Mouse (Mus musculus): ENCODE measurements around the gene Dhx40.

Dhx40 gene

DNA sequence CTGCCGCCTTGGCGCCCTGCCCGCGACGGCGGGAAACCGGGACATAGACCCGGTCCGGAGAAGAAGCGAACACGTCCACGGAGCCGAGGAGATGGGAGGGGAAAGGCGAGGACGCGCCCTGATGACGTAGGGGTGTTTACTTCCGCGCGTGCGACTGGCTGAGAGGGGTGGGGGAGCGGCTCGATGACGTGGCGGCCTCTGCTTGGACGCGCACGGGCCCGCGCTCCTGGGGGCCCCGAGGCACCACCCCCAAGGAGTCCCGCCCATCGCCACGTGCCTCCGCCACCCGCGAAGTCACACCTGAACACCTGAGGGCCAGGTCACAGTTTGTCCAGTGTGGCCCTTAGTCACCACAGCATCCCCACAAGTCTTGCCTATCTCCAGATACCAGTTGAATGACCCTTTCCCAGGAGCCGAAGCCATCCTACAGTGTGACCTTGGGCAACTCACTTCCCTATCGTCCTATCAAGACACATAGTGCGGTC, at the start of gene Dhx40:
Gene Dhx40 (minus strand): TSS at position 242 of the 485 bp plus-strand sequence.
- in situ Hi-C loops (cut with MboI, MseI), result no loop called here

DNA sequence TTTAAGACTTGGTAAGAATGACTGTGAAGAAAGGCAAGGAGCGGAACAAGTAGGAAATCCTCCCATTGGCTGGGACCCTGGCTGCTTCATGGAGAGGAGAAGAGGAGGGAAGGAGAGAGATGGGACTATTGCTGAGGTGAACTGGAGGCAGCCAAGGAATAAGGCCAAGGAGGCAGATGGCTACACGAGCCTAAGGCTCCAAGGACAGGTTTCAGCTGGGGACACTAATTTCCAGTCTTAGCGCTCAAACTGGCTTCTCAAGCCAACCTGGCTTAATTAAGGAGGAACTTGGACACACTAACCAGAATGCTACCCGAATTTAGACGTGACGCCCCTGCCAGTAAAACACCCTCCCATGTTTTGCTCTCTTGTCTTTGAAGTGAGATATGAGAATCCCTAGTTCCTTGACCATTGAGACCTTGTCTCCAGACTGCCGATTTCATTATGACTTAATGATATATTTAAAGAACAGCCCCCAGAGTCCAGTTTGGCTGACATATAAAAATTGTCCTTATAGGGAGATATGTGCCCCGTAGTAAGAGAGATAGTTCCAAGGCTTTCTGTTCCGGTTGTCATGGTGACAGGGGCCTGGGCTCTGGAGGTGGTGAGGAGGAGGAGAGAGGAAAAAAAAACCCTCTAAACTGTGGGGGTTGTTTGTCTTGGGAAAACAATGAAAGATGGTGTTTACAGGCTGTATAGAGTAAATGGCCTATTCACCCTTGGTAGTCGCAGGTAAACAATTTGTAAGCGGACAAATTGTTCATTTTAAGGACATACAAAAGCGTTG, 48.3 kb upstream of the Dhx40 start:
- in situ Hi-C loops (cut with MboI, MseI), result no loop called here

- in situ Hi-C loops (cut with MboI, MseI), result loop anchor here (5.0 kb wide), 1 partner anchor 54 kb away; no protein-coding TSS in a partner anchor
These were observed 45.5 kb upstream of the Dhx40 start for GRCm38 (mm10) chr11:86853081-86853480.

GRCm38 (mm10) chr11:86852534-86853054, 45.0 kb upstream of the Dhx40 start:
- in situ Hi-C loops (cut with MboI, MseI), result loop anchor here (5.0 kb wide), 1 partner anchor 55 kb away; no protein-coding TSS in a partner anchor

DNA sequence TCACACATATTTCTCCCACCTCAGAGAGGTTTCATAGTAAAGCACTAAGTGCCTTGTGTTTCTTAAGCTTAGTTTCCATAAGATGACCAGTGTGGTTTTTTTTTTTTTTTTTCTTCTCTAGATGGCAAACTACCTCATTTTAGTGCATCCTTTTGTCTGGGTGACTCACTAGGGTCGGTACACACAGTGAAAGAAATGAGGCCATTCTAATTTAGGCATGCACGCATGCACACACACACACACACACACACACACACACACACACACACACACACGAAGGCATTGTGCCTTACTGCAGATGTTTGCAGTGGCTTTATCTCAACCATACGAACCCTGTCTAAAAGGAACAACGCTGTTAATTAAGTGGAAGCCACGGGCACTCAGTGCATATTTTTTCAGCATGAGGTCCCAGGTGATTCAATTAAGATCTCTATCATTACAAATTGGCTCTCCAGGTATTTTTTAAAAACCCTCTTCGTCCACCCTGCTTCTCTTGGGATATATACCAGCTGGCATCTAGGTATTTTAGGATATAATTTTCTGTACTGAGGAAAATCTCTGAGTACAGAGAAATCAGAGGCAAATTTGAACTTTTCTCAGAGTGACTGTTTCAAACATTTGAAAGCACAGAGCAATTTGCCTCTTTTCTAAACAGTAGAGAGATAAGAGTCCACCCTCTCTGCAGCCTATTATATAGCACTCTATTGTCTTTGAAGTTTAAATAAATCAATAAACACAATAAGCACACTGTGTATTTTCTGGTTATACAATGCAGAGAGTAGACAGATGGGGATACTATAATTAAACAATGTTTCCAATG, 44.4 kb upstream of the Dhx40 start:
- in situ Hi-C loops (cut with MboI, MseI), result loop anchor here (5.0 kb wide), 1 partner anchor 55 kb away; no protein-coding TSS in a partner anchor

GRCm38 (mm10) chr11:86851234-86851671, 43.7 kb upstream of the Dhx40 start:
- in situ Hi-C loops (cut with MboI, MseI), result loop anchor here (5.0 kb wide), 1 partner anchor 56 kb away; no protein-coding TSS in a partner anchor

DNA sequence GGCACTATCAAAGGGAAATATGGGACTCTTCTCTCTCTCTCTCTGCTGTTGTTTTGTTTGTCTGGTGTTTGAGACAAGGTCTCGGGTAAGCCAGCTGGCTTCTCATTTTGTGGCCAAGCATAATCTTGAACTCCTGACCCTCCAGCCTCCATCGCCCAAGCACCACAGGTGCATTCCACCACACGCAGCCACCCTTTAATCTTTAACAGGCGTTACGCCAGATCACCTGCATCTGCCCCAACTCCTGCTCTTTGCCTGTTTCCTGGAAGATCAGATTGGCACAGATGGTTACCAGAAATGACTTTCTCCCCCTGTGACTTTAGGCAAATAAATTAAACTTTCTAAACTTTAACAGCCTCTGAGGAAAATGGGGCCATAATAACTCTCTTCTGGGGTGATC, 36.3 kb upstream of the Dhx40 start:
- in situ Hi-C loops (cut with MboI, MseI), result no loop called here

DNA sequence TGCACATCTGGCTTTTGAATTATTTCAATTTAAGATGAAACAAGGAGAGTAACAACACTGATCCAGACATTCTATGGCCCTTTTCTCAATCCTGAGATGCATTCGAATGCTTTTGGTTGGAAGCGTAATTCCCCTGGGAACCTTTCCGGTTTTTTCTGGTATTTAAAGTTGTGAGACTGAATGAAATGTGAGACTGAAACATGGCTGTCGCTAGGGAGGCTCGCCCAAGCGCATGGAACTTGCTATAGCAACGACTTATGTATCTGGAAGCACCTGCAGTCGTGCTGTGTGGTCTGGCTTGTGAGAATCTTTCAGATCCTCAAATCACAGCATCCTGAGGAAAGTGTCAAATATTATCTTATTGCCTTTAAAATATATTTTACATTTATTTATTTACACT, 33.7 kb upstream of the Dhx40 start:
- in situ Hi-C loops (cut with MboI, MseI), result no loop called here

GRCm38 (mm10) chr11:86840511-86841154, 33.1 kb upstream of the Dhx40 start:
- in situ Hi-C loops (cut with MboI, MseI), result no loop called here

DNA sequence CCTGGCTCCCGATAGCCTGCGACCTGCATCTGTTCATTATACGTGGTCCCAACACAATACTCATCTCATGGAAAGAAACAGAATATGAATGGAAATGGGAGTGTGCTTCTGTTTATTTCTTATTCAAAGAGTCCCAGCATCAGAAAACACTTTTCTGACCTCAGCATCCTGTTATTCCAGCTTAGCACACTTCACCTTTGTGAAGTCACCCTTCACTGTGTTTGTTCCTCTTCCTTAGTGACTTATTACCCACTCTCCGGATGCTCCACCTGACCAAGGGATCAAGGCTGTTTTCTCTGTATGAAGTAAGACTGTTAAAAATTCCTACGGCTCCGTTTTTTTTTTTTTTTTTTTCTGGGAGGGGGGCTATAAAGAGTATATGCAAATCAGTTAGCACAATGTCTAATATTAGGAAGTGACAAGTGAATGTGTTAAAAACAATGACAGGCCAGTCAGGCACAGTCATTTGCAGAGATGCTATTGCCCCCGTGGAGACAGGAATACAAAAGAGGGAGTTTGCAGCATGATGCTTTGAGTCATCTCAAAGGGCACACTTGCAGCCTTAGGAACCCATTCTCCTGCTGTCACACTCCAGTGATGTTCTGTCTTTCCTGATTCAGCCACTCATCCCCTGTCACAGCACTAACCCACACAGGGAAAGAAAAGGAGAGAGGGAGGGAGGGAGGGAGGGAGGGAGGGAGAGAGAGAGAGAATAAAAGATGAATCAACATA, 32.3 kb upstream of the Dhx40 start:
- in situ Hi-C loops (cut with MboI, MseI), result no loop called here

GRCm38 (mm10) chr11:86838792-86839191, 31.2 kb upstream of the Dhx40 start:
- in situ Hi-C loops (cut with MboI, MseI), result no loop called here

DNA sequence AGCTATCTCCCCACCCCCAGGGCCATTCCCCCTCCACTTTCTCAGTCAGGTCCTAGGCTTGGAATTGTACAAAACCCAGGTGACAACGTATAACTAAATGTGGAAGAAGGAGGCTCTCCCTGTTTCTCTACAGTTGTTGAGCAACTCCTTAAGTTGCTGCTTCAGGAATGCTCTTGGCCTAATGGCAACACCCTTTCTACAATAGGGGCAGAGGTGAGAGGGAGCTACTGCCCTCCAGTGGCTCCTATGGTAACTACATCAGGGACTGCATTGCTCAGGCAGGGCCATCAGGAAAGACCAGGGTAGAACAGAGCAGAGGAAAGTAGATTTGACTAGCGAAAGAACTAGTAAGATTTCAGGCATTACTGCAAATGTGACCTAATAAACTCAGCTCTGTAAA, 28.8 kb upstream of the Dhx40 start:
- in situ Hi-C loops (cut with MboI, MseI), result no loop called here

DNA sequence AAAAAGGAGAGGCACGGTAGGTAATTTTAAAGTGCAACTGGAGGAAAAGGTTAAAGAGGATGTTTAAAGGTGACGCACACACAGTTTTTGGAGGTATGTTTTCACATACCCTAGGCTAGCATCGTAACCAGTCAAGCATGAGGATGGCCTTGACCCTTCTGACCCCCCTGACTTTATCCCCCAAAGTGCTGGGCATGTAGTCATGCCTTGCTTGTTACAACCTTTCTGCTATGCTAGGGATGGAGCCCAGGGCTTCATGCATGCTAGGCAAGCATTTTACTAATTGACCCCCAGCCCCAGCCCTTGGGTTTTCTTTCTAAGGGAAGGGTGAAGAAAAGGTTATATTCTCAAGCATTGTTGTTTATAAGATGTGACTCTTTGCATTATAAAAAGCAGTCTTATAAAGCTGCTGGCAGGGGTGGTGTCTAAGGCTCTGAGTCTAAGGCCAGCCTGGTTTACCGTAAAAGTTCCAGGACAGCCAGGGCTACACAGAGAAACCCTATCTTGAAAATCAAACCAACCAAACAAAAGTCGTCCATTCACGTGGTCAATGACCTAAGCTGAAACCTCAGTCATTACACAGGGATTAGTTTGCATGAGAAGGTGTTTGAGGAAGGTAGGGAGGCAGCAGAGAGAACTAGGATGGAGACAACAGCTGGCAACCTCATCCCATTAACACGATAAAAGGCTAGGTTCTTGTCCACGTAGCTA, 27.2 kb upstream of the Dhx40 start:
- in situ Hi-C loops (cut with MboI, MseI), result no loop called here

- in situ Hi-C loops (cut with MboI, MseI), result no loop called here
These were observed 26.5 kb upstream of the Dhx40 start for GRCm38 (mm10) chr11:86834050-86834449.

DNA sequence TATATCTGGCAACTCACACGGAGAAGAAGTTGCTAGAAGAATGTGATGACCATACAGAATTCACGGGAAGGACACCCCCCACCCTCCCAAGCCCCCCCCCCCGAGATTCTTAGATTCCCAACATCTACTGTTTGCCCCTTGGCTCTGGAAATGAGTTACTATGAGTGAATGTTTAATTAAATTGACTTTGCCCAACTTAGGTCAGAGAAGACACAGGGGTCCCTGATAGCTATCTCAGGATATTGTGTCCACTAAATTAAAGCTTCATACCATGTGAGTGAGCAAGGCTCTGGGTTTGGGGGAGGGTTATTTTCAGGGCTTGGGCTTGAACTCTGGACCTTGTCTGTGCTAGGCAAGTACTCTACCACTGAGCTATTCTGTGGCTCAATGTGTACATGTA, 25.6 kb upstream of the Dhx40 start:
- in situ Hi-C loops (cut with MboI, MseI), result no loop called here

GRCm38 (mm10) chr11:86828396-86828795, 20.9 kb upstream of the Dhx40 start:
- in situ Hi-C loops (cut with MboI, MseI), result no loop called here

GRCm38 (mm10) chr11:86827476-86828245, 20.1 kb upstream of the Dhx40 start:
- in situ Hi-C loops (cut with MboI, MseI), result no loop called here

DNA sequence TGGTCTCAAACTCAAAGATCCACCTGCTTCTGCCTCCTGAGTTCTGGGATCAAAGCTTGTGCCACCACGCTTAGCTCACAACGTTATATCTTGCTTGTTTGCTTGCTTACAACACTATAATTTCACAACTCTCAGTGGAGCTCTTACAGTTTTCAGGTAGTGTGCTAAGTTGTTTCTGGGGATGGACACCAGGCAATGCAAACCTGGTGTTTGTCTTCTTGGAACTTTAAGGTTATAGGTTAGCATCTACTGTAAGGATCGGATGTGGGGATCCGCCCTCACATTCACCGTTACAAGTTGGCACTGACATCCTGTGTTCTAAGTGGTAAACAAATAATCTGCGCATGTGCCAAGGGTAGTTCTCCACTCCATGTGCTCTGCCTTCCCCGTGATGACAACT, 16.9 kb upstream of the Dhx40 start:
- in situ Hi-C loops (cut with MboI, MseI), result no loop called here

DNA sequence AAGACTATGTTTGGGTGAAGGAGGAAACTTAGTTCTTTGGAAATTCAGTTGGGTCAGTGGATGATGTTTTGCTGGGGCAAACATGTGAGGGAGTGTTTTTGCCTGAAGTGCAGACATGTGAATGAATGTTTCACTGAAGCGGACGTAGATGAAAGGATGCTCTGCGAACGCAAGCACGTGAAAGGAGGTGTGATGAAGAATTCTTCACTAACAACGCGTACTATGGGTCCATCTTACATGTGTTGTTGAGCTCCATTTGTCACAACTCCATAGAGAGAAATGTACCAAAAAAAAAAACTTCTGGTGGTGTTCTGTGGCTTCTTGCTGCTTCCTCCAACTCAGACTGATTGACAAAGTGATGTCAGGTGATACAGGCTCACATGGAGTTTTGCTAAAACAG, 15.0 kb upstream of the Dhx40 start:
- in situ Hi-C loops (cut with MboI, MseI), result no loop called here

All from T-helper 1 cell (primary cell).